8 mouse cellular contexts compared by ENCODE assay signal in genomic region chr9:40455336-40456185, GRCm38 (mm10).
DNase-seq lines count a peak whose midpoint lies in the region; ATAC-seq lines count a peak whose summit lies in the region.

No protein-coding gene starts in this region.

- H3K9me3 ChIP-seq in forebrain, embryonic 14.5 days (replicated peaks; ENCODE audit: control insufficient read depth, low read length) = no peaks in the 10 kb centered on the region
- H3K9me3 ChIP-seq in megakaryocyte, embryonic 14.5 days = no peaks in the 10 kb centered on the region

- 0 out of 2 replicates have a peak overlapping the region, but pooled peaks have one; percentile 27 for H3K27ac ChIP-seq in forebrain, embryonic 14.5 days (ENCODE audit: low read depth, low read length)

- no peaks in the 10 kb centered on the region for H3K36me3 ChIP-seq in forebrain, embryonic 14.5 days (ENCODE audit: control insufficient read depth, insufficient read depth, low read length)
- H3K36me3 ChIP-seq in megakaryocyte, embryonic 14.5 days (replicated peaks; ENCODE audit: low read length) = no peaks in the 10 kb centered on the region

- intact Hi-C loops in heart, postnatal 36 days (cut with DNase I) = loop anchor here (5.0 kb wide), 1 partner anchor 127 kb away; no protein-coding TSS in a partner anchor
- intact Hi-C loops in left cerebral cortex, postnatal 14 days (cut with DNase I) = loop anchor here (5.0 kb wide), 1 partner anchor 38 kb away; no protein-coding TSS in a partner anchor

- peak overlapping the region; percentile 91 for H3K4me2 ChIP-seq in forebrain, embryonic 14.5 days (ENCODE audit: low read length)

- peak; percentile 40 for DNase-seq in ES-CJ7 (ENCODE audit: low read depth, low spot score)
- peak; percentile 60 for DNase-seq in cerebellum, adult 11 months
- peak; percentile 65 for DNase-seq in forebrain, embryonic 14.5 days (ENCODE audit: low spot score)
- DNase-seq in heart, postnatal 36 days = peak; percentile 58 to 74
- DNase-seq in left cerebral cortex, postnatal 14 days (ENCODE audit: low spot score in 2 of 2) = peak; percentile 39 to 52
- DNase-seq in right cerebral cortex, adult 2 months (ENCODE audit: low spot score in 2 of 2) = peak; percentile 44 to 52
- peak; percentile 33 for DNase-seq in urinary bladder, adult 2 months (ENCODE audit: low spot score)

- under 1% methylated on average over 77 of the region's 77 CpGs for WGBS in forebrain, embryonic 14.5 days

- peaks cover 7% of the 10 kb centered on the region; the same call in 1 of the 2 replicates for H3K4me1 ChIP-seq in forebrain, embryonic 14.5 days (ENCODE audit: control insufficient read depth, insufficient read depth, low read length)
- peaks cover 54% of the 10 kb centered on the region for H3K4me1 ChIP-seq in megakaryocyte, embryonic 14.5 days

- H3K27me3 ChIP-seq in forebrain, embryonic 14.5 days (replicated peaks; ENCODE audit: control insufficient read depth, insufficient read depth, low read length) = peaks cover 7% of the 10 kb centered on the region; the same call in 1 of the 2 replicates
- H3K27me3 ChIP-seq in megakaryocyte, embryonic 14.5 days (replicated peaks) = peaks cover 23% of the 10 kb centered on the region

- H3K4me3 ChIP-seq in forebrain, embryonic 14.5 days (ENCODE audit: low read depth, low read length) = peak overlapping the region; percentile 51
- peak overlapping the region; percentile 97 for H3K4me3 ChIP-seq in megakaryocyte, embryonic 14.5 days (replicated peaks)

- H3K9ac ChIP-seq in forebrain, embryonic 14.5 days (ENCODE audit: low read length) = peak overlapping the region; percentile 74

- peak; percentile 69 for ATAC-seq in forebrain, embryonic 14.5 days

Comparison
In these comparisons a context has a peak if more than half of its experiments do, and no peak if none do; other contexts are left out.
1. Peak in every context shown above with its lines: DNase-seq, ATAC-seq, H3K4me3 ChIP-seq and H3K27ac ChIP-seq.